Mouse (Mus musculus) liver, embryonic 14.5 days (tissue): Measurements from ENCODE around the gene Havcr1.
"Not testable (repeated sequence)": the region's sequence is repeated elsewhere in the genome, so short reads cannot be mapped to it uniquely, and the experiment has no call there.

Source experiments
- CTCF ChIP-seq: IDR thresholded peaks from 2 replicates; pipeline ENCODE4 v1.5.1; 2016; ENCODE audit warnings: antibody characterized with exemption, low read depth, control low read depth
- EP300 ChIP-seq: IDR thresholded peaks from 2 replicates; pipeline ENCODE4 v1.6.1; 2016; ENCODE audit warnings: antibody characterized with exemption, low read depth

DNA sequence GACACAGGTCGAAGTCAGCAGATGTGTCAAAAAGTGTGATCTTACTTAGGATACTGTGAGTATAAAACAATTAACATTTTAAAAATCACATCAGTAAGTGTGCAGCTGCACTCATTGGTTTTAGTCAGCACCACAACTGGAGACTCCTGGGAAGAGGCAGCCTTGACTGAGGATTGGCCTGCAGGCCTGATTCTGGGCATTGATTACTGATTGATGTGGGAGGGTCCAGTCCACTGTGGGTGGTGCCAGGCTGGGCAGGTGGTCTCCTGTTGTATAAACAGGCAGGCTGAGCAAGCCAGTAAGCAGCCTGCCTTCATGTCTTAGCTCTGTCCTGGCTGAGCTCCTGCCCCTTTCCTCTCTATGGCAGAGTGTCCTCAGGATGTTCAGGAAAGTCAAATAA lies at the start of gene Havcr1:
- not testable (repeated sequence) for TF ChIP-seq CTCF, EP300
